Mouse (Mus musculus) embryonic facial prominence, embryonic 10.5 days (tissue): ENCODE measurements at regions not wholly inside any gene's neighbourhood (a gene's known extent, or its start where the extent isn't known, plus 50 kb on each side); places are given as distances from the start of the nearest gene placed in this dataset.

Source experiments
- DNase-seq: peaks from one replicate; pipeline ENCODE4 v3.0.0-alpha.2; 2017; ENCODE audit warnings: low spot score
- H3K27ac ChIP-seq: fragments of 300-500 bp; sonication (generic); replicated peaks from 2 replicates; pipeline ENCODE4 v1.5.1; 2016; ENCODE audit warnings: mild to moderate bottlenecking
- H3K27me3 ChIP-seq: fragments of 300-500 bp; sonication (generic); replicated peaks from 2 replicates; pipeline ENCODE4 v1.6.1; 2016; ENCODE audit warnings: low read depth, mild to moderate bottlenecking; ENCODE audit not compliant: poor library complexity, severe bottlenecking
- H3K36me3 ChIP-seq: fragments of 300-500 bp; sonication (generic); replicated peaks from 2 replicates; pipeline ENCODE4 v1.6.1; 2016; ENCODE audit warnings: mild to moderate bottlenecking, moderate library complexity
- H3K4me1 ChIP-seq: fragments of 300-500 bp; sonication (generic); 2 replicates; pipeline ENCODE4 v1.6.1; 2016
- H3K4me3 ChIP-seq: fragments of 300-500 bp; sonication (generic); 2 replicates; pipeline ENCODE4 v1.5.1; 2016; ENCODE audit warnings: mild to moderate bottlenecking, moderate library complexity
- H3K9me3 ChIP-seq: fragments of 300-500 bp; sonication (generic); 2 replicates; pipeline ENCODE4 v1.6.1; 2016; ENCODE audit warnings: mild to moderate bottlenecking
- WGBS: fragments of 180-500 bp; shearing (Covaris S2); methylation state at CpG from one replicate; pipeline ENCODE4 v1.1.7; 2016; 5-methylcytosine and 5-hydroxymethylcytosine counted together

- DNase-seq: no peak
- Histone ChIP-seq H3K27me3 (0 out of 2 replicates have a peak, but pooled peaks cover 7% of the 10 kb centered on the region), H3K36me3 (no peaks in the 10 kb centered on the region), H3K4me3 (no peak overlapping the region), H3K9me3 (no peaks in the 10 kb centered on the region), H3K27ac (no peak overlapping the region), H3K4me1 (no peaks in the 10 kb centered on the region)
- 95% methylated on average over 4 of the region's 4 CpGs for WGBS
Observed at GRCm38 (mm10) chr7:70462131-70462530, 95.6 kb upstream of the Nr2f2 start.

GRCm38 (mm10) chr7:70454525-70454924, 88.0 kb upstream of the Nr2f2 start:
- no peak overlapping the region for H3K27ac ChIP-seq
- no peaks in the 10 kb centered on the region for H3K27me3 ChIP-seq
- no peaks in the 10 kb centered on the region for H3K4me1 ChIP-seq
- DNase-seq: no peak
- no peak overlapping the region for H3K4me3 ChIP-seq
- H3K36me3 ChIP-seq: no peaks in the 10 kb centered on the region
- 78% methylated on average over 1 of the region's 1 CpGs for WGBS
- no peaks in the 10 kb centered on the region for H3K9me3 ChIP-seq

GRCm38 (mm10) chr7:70452816-70453215, 86.3 kb upstream of the Nr2f2 start:
- no peaks in the 10 kb centered on the region for H3K27me3 ChIP-seq
- no peaks in the 10 kb centered on the region for H3K4me1 ChIP-seq
- H3K36me3 ChIP-seq: no peaks in the 10 kb centered on the region
- no peak overlapping the region for H3K27ac ChIP-seq
- no peak overlapping the region for H3K4me3 ChIP-seq
- WGBS: 65% methylated on average over 4 of the region's 4 CpGs
- H3K9me3 ChIP-seq: no peaks in the 10 kb centered on the region
- no peak for DNase-seq

GRCm38 (mm10) chr7:70438908-70439307, 72.4 kb upstream of the Nr2f2 start:
- H3K36me3 ChIP-seq: no peaks in the 10 kb centered on the region
- no peak overlapping the region for H3K4me3 ChIP-seq
- no peak overlapping the region for H3K27ac ChIP-seq
- no peaks in the 10 kb centered on the region for H3K27me3 ChIP-seq
- H3K4me1 ChIP-seq: peaks cover 6% of the 10 kb centered on the region
- DNase-seq: no peak
- WGBS: 95% methylated on average over 6 of the region's 6 CpGs
- H3K9me3 ChIP-seq: no peaks in the 10 kb centered on the region

- H3K27me3 ChIP-seq: no peaks in the 10 kb centered on the region
- H3K4me3 ChIP-seq: no peak overlapping the region
- peak; percentile 43 for DNase-seq
- peaks cover 28% of the 10 kb centered on the region for H3K4me1 ChIP-seq
- H3K9me3 ChIP-seq: no peaks in the 10 kb centered on the region
- H3K36me3 ChIP-seq: no peaks in the 10 kb centered on the region
- H3K27ac ChIP-seq: no peak overlapping the region
- WGBS: 58% methylated on average over 8 of the region's 8 CpGs
Observed at GRCm38 (mm10) chr7:70433838-70434237, 67.3 kb upstream of the Nr2f2 start.

- Histone ChIP-seq H3K9me3 (no peaks in the 10 kb centered on the region), H3K27me3 (no peaks in the 10 kb centered on the region), H3K4me1 (peaks cover 28% of the 10 kb centered on the region), H3K36me3 (no peaks in the 10 kb centered on the region), H3K4me3 (no peak overlapping the region), H3K27ac (no peak overlapping the region)
- WGBS: 69% methylated on average over 6 of the region's 6 CpGs
- peak; percentile 16 for DNase-seq
Observed at GRCm38 (mm10) chr7:70433358-70433757, 66.8 kb upstream of the Nr2f2 start.

GRCm38 (mm10) chr7:70431712-70432111, 65.2 kb upstream of the Nr2f2 start:
- Histone ChIP-seq H3K36me3 (no peaks in the 10 kb centered on the region), H3K27me3 (no peaks in the 10 kb centered on the region; the same call in 1 of the 2 replicates), H3K4me3 (no peak overlapping the region), H3K4me1 (peaks cover 28% of the 10 kb centered on the region), H3K9me3 (no peaks in the 10 kb centered on the region), H3K27ac (no peak overlapping the region)
- WGBS: 89% methylated on average over 2 of the region's 2 CpGs
- no peak for DNase-seq

- Histone ChIP-seq H3K4me3 (no peak overlapping the region), H3K4me1 (peaks cover 26% of the 10 kb centered on the region), H3K36me3 (no peaks in the 10 kb centered on the region), H3K27me3 (no peaks in the 10 kb centered on the region; the same call in 1 of the 2 replicates), H3K9me3 (no peaks in the 10 kb centered on the region), H3K27ac (no peak overlapping the region)
- no peak for DNase-seq
- WGBS: 35% methylated on average over 2 of the region's 2 CpGs
Observed at GRCm38 (mm10) chr7:70429326-70429725, 62.8 kb upstream of the Nr2f2 start.

GRCm38 (mm10) chr7:70424231-70424620, 57.7 kb upstream of the Nr2f2 start:
- WGBS: 65% methylated on average over 4 of the region's 4 CpGs
- Histone ChIP-seq H3K9me3 (no peaks in the 10 kb centered on the region), H3K4me3 (no peak overlapping the region), H3K4me1 (peaks cover 13% of the 10 kb centered on the region), H3K36me3 (no peaks in the 10 kb centered on the region), H3K27ac (no peak overlapping the region), H3K27me3 (no peaks in the 10 kb centered on the region; the same call in 1 of the 2 replicates)
- DNase-seq: no peak

GRCm38 (mm10) chr7:70423524-70424230, 57.1 kb upstream of the Nr2f2 start:
- H3K4me1 ChIP-seq: peaks cover 9% of the 10 kb centered on the region; the same call in 1 of the 2 replicates
- WGBS: 74% methylated on average over 10 of the region's 10 CpGs
- H3K9me3 ChIP-seq: no peaks in the 10 kb centered on the region
- H3K27ac ChIP-seq: no peak overlapping the region
- no peak for DNase-seq
- H3K36me3 ChIP-seq: no peaks in the 10 kb centered on the region
- H3K4me3 ChIP-seq: no peak overlapping the region
- H3K27me3 ChIP-seq: no peaks in the 10 kb centered on the region; the same call in 1 of the 2 replicates

GRCm38 (mm10) chr7:70416185-70416941, 49.8 kb upstream of the Nr2f2 start:
- Histone ChIP-seq H3K4me3 (no peak overlapping the region), H3K27me3 (peaks cover 8% of the 10 kb centered on the region; the same call in 1 of the 2 replicates), H3K36me3 (peaks cover 15% of the 10 kb centered on the region), H3K4me1 (peaks cover 14% of the 10 kb centered on the region), H3K9me3 (no peaks in the 10 kb centered on the region), H3K27ac (no peak overlapping the region)
- WGBS: 57% methylated on average over 10 of the region's 10 CpGs
- DNase-seq: no peak
